Mouse (Mus musculus) kidney, postnatal 0 days (tissue): ENCODE data around the gene Crb3. TPM values are rescaled to one million over a fixed set of nuclear protein-coding genes. Genes with fewer than 3 reads are reported as not detected.
"Not testable (repeated sequence)": the region's sequence is repeated elsewhere in the genome, so short reads cannot be mapped to it uniquely, and the experiment has no call there.

ENCODE experiments used
- ATAC-seq: fragments of 200-750 bp; cut with Nextera tagmentation; replicated peaks from 2 replicates; pipeline ENCODE4 v1.8.0; 2017; ENCODE audit warnings: low read depth, moderate number of reproducible peaks, moderate TSS enrichment, moderate library complexity; ENCODE audit not compliant: low FRiP score
- DNase-seq: peaks from one replicate; pipeline ENCODE4 v3.0.0-alpha.2; 2016; ENCODE audit warnings: low spot score
- H3K27ac ChIP-seq: fragments of 300-500 bp; sonication (generic); 2 replicates; pipeline ENCODE4 v1.5.1; 2014; ENCODE audit warnings: mild to moderate bottlenecking
- H3K27me3 ChIP-seq: fragments of 300-500 bp; sonication (generic); 2 replicates; pipeline ENCODE4 v1.6.1; 2014; ENCODE audit warnings: low read length, mixed read lengths; ENCODE audit not compliant: insufficient read depth
- H3K36me3 ChIP-seq: fragments of 300-500 bp; sonication (generic); 2 replicates; pipeline ENCODE4 v1.6.1; 2014; ENCODE audit warnings: low read length, mixed read lengths; ENCODE audit not compliant: insufficient read depth
- H3K4me1 ChIP-seq: fragments of 300-500 bp; sonication (generic); replicated peaks from 2 replicates; pipeline ENCODE4 v1.6.1; 2014; ENCODE audit warnings: antibody characterized with exemption, low read length, mixed read lengths; ENCODE audit not compliant: insufficient read depth
- H3K4me2 ChIP-seq: fragments of 300-500 bp; sonication (generic); 2 replicates; pipeline ENCODE4 v1.6.1; 2014; ENCODE audit warnings: mild to moderate bottlenecking, low read length, moderate library complexity, mixed read lengths
- H3K4me3 ChIP-seq: fragments of 300-500 bp; sonication (generic); replicated peaks from 2 replicates; pipeline ENCODE4 v1.5.1; 2014; ENCODE audit warnings: low read depth, low read length
- H3K9ac ChIP-seq: fragments of 300-500 bp; sonication (generic); 2 replicates; pipeline ENCODE4 v1.6.1; 2014; ENCODE audit warnings: low read depth, low read length
- H3K9me3 ChIP-seq: fragments of 300-500 bp; sonication (generic); replicated peaks from 2 replicates; pipeline ENCODE4 v1.6.1; 2016; ENCODE audit warnings: low read length, inconsistent platforms, mixed read lengths
- CTCF ChIP-seq: IDR thresholded peaks from 2 replicates; pipeline ENCODE4 v1.5.1; 2016; ENCODE audit warnings: antibody characterized with exemption, low read depth, mild to moderate bottlenecking, moderate library complexity
- WGBS: fragments of 180-500 bp; shearing (Covaris S2); extraction: QIAGEN DNeasy Blood & Tissue Kit; methylation state at CpG from one replicate; pipeline ENCODE4 v1.1.7; 2014; 5-methylcytosine and 5-hydroxymethylcytosine counted together
- polyA plus RNA-seq: library from polyadenylated mRNA; unstranded; fragments of >200 nt; fragmentation: Nextera tagmentation; extraction: Ambion mirVana; gene quantifications from 2 replicates; pipeline ENCODE4 v1.2.1, GENCODE M21; 2015

Gene Crb3
- polyA plus RNA-seq, 1 experiment from 2014 or later: 90.9 TPM

GRCm38 (mm10) chr17:57041554-57041953 lies 17.4 kb upstream of the Crb3 start, which contains the start of gene Slc25a41:
Gene Slc25a41, minus strand, starts transcription at chr17:57041654.
- Histone ChIP-seq H3K9ac (no peak within 1 kb of the TSS), H3K9me3 (no peaks in the 10 kb centered on the region), H3K4me1 (no peaks in the 10 kb centered on the region), H3K27ac (no peak within 1 kb of the TSS), H3K4me3 (no peak within 1 kb of the TSS), H3K36me3 (no peaks in the 10 kb centered on the region), H3K27me3 (no peaks in the 10 kb centered on the region), H3K4me2 (no peak within 1 kb of the TSS)
- ATAC-seq (no peak), DNase-seq (no peak)
- 82% methylated on average over 8 of the region's 8 CpGs for WGBS
- no peak for TF ChIP-seq CTCF

DNA sequence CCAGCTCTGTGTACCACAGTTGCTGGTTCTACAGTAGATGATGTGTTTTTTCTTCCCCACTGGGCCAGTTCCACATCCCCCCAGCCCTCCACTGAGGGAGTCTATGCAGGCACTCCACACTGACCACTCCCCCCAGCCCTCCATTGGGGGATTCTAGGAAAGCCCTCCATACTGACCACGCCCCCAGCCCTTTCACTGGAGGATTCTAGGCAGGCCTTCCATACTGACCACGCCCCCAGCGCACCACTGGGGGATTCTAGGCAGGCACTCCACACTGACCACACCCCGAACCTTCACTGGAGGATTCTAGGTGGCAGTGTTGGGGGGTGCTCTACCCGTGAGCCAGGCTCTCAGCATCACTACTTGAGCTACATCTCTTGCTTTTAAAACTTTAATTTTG lies 11.5 kb upstream of the Crb3 start:
- no peak for DNase-seq
- Histone ChIP-seq H3K27me3 (no peaks in the 10 kb centered on the region), H3K4me3 (no peak overlapping the region), H3K9ac (no peak overlapping the region), H3K4me1 (no peaks in the 10 kb centered on the region), H3K36me3 (peaks cover 5% of the 10 kb centered on the region), H3K4me2 (no peak overlapping the region), H3K27ac (no peak overlapping the region), H3K9me3 (no peaks in the 10 kb centered on the region)
- 51% methylated on average over 5 of the region's 5 CpGs for WGBS
- ATAC-seq: peak; percentile 25
- no peak for TF ChIP-seq CTCF

DNA sequence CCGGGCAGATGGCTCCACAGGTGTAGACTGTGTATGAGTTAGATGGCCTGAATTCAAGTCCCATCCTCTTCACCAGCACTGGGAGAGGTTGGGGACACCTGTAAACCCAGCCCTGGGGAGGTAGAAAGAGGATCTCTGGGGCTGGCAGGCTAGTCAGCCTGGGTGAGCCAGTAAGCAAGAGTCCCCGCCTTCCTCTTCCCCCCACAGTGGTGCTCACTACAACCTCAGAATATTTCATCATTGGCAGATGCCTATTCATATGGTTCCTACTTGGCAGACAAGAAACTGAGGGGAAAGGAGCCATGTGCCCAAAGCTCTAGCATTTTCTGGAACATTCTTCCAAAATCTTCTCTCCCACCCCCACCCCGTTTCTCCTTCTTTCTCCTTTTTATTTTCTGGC lies 10.1 kb upstream of the Crb3 start:
- WGBS: 90% methylated on average over 3 of the region's 3 CpGs
- Histone ChIP-seq H3K27ac (no peak overlapping the region), H3K4me1 (no peaks in the 10 kb centered on the region), H3K9ac (no peak overlapping the region), H3K36me3 (peaks cover 11% of the 10 kb centered on the region), H3K9me3 (no peaks in the 10 kb centered on the region), H3K4me3 (no peak overlapping the region), H3K4me2 (no peak overlapping the region), H3K27me3 (no peaks in the 10 kb centered on the region)
- ATAC-seq (no peak), DNase-seq (no peak)
- no peak for TF ChIP-seq CTCF

- H3K4me1 ChIP-seq, H3K27ac ChIP-seq, H3K9ac ChIP-seq, H3K4me2 ChIP-seq, H3K9me3 ChIP-seq, ATAC-seq, DNase-seq, H3K4me3 ChIP-seq, H3K27me3 ChIP-seq: not testable (repeated sequence)
- H3K36me3 ChIP-seq: peaks cover 11% of the 10 kb centered on the region
- peak; percentile 42; the same call in 1 of the 2 replicates for TF ChIP-seq CTCF
- 89% methylated on average over 4 of the region's 4 CpGs for WGBS
These were observed 7.2 kb upstream of the Crb3 start for GRCm38 (mm10) chr17:57051679-57052078.

DNA sequence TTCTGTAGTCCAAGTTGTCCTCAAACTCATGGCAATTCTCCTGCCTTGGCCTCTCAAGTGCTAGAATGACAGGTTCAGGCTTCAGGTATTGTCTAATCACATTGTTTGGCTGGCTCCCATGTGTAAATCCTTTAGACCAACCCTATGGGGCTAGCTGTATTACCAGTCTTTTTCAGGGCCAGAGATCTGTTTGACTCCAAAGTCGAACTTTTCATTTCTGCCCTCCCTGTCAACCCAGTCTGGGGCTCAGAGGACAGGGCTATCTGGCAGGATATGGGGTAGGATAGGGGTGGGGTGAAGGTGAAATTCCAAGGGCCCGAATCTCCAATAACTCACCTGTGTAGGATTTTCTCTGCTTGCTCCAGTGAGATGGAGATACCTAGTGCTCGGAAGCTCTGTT lies 2.7 kb upstream of the Crb3 start:
- Histone ChIP-seq H3K27ac (no peak overlapping the region), H3K27me3 (no peaks in the 10 kb centered on the region), H3K9me3 (no peaks in the 10 kb centered on the region), H3K36me3 (peaks cover 9% of the 10 kb centered on the region), H3K4me3 (no peak overlapping the region), H3K9ac (no peak overlapping the region), H3K4me2 (no peak overlapping the region), H3K4me1 (peaks cover 7% of the 10 kb centered on the region; the same call in 1 of the 2 replicates)
- 87% methylated on average over 3 of the region's 3 CpGs for WGBS
- ATAC-seq (no peak), DNase-seq (no peak)
- no peak for TF ChIP-seq CTCF

GRCm38 (mm10) chr17:57059486-57059977 lies 627 bp downstream of the Crb3 start, which contains the start of gene Slc25a23:
Gene Slc25a23, minus strand, starts transcription at chr17:57059863.
- Histone ChIP-seq H3K9me3 (no peaks in the 10 kb centered on the region), H3K27me3 (peaks cover 8% of the 10 kb centered on the region), H3K4me1 (peaks cover 9% of the 10 kb centered on the region; the same call in 1 of the 2 replicates), H3K4me2 (peak within 1 kb of the TSS; percentile 96), H3K4me3 (peak within 1 kb of the TSS; percentile 87), H3K9ac (peak within 1 kb of the TSS; percentile 86), H3K36me3 (no peaks in the 10 kb centered on the region), H3K27ac (peak within 1 kb of the TSS; percentile 76)
- DNase-seq: peak; percentile 84
- WGBS: under 1% methylated on average over 41 of the region's 45 CpGs
- ATAC-seq: peak; percentile 30; the same call in 1 of the 2 replicates
- no peak for TF ChIP-seq CTCF
